ENCODE assay signal across 8 mouse cellular contexts in genomic region chr12:71016503-71017241, GRCm38 (mm10). TPM values are rescaled to one million over a fixed set of nuclear protein-coding genes. Genes with fewer than 3 reads are reported as not detected.
DNase-seq lines count a peak whose midpoint lies in the region; ATAC-seq and TF ChIP-seq lines count a peak whose summit lies in the region.

No protein-coding gene starts in this region.

- WGBS in lung, embryonic 14.5 days, result 0% methylated on average over 67 of the region's 82 CpGs

- intact Hi-C loops in left cerebral cortex, postnatal 4 days (cut with DNase I), result no loop called here

- peak overlapping the region; percentile 97 for H3K4me3 ChIP-seq in lung, embryonic 14.5 days (ENCODE audit: low read depth, low read length)

- peak; percentile 10 for ATAC-seq in granulocyte monocyte progenitor cell, adult 5-6 weeks (replicated peaks; ENCODE audit: poor library complexity, severe bottlenecking)
- ATAC-seq in lung, embryonic 14.5 days (ENCODE audit: insufficient read depth), result peak; percentile 21

- H3K4me2 ChIP-seq in lung, embryonic 14.5 days, result peak overlapping the region; percentile 76

- H3K9ac ChIP-seq in lung, embryonic 14.5 days, result peak overlapping the region; percentile 88

- peaks cover 41% of the 10 kb centered on the region for H3K36me3 ChIP-seq in lung, embryonic 14.5 days (ENCODE audit: insufficient read depth)

- no peak for TF ChIP-seq CTCF in lung, embryonic 14.5 days (IDR thresholded peaks at IDR 0.05; ENCODE audit: low read depth)

- DNase-seq in left cerebral cortex, postnatal 4 days, result peak; percentile 29
- DNase-seq in left cerebral cortex, adult 8-10 months (ENCODE audit: low spot score in 2 of 2), result no peak
- DNase-seq in cerebellum, adult 9-11 months, result peak; percentile 61
- peak; percentile 47 for DNase-seq in kidney, adult 11 months
- peak; percentile 63 for DNase-seq in lung, embryonic 14.5 days
- peak; percentile 33 for DNase-seq in ovary, postnatal 14 days (ENCODE audit: low spot score)
- peak; percentile 48 for DNase-seq in urinary bladder, postnatal 25 days (ENCODE audit: low spot score)

- no peaks in the 10 kb centered on the region for H3K9me3 ChIP-seq in lung, embryonic 14.5 days (ENCODE audit: low read depth, low read length)

- H3K4me1 ChIP-seq in lung, embryonic 14.5 days (ENCODE audit: insufficient read depth), result peaks cover 14% of the 10 kb centered on the region

- no peaks in the 10 kb centered on the region for H3K27me3 ChIP-seq in lung, embryonic 14.5 days (ENCODE audit: insufficient read depth, low read length)

- peak overlapping the region; percentile 97 for H3K27ac ChIP-seq in lung, embryonic 14.5 days (ENCODE audit: low read depth)

RNA-seq across cellular contexts. Expression of gene Arid4a, which starts 0.9 kb away (rescaled TPM):
- total RNA-seq in left cerebral cortex, postnatal 4 days (2021), result 10 to 100 TPM; 36.1 to 38.4 TPM
- 10 to 100 TPM; 30.3 to 37.8 (median 35.9) TPM for total RNA-seq in left cerebral cortex, adult 8-10 months (2022)
- 23.8 and 26.9 TPM in 2 replicates for total RNA-seq in granulocyte monocyte progenitor cell, adult 5-6 weeks (2014; fragmentation: Nextera tagmentation)
- 43.3 and 46.0 TPM in 2 replicates for total RNA-seq in granulocyte monocyte progenitor cell, adult 5-6 weeks (2017)
- polyA plus RNA-seq in lung, embryonic 14.5 days (2014; fragmentation: Nextera tagmentation; extraction: Ambion mirVana), result 35.9 and 37.2 TPM in 2 replicates

RNA-seq across cellular contexts. Expression of gene Psma3, which starts 42.3 kb away (rescaled TPM):
- total RNA-seq in left cerebral cortex, postnatal 4 days (2021), result 100 to 1,000 TPM; 272 to 286 TPM
- total RNA-seq in left cerebral cortex, adult 8-10 months (2022), result 100 to 1,000 TPM; 192 to 221 (median 205) TPM
- total RNA-seq in granulocyte monocyte progenitor cell, adult 5-6 weeks (2014; fragmentation: Nextera tagmentation), result 400 and 405 TPM in 2 replicates
- total RNA-seq in granulocyte monocyte progenitor cell, adult 5-6 weeks (2017), result 401 and 460 TPM in 2 replicates
- polyA plus RNA-seq in lung, embryonic 14.5 days (2014; fragmentation: Nextera tagmentation; extraction: Ambion mirVana), result 621 and 650 TPM in 2 replicates

Comparison
In these comparisons a context has a peak if more than half of its experiments do, and no peak if none do; other contexts are left out.
1. DNase-seq: peak in left cerebral cortex, postnatal 4 days (single experiment), cerebellum, adult 9-11 months (single experiment), kidney, adult 11 months (single experiment), lung, embryonic 14.5 days (single experiment), ovary, postnatal 14 days (single experiment) and urinary bladder, postnatal 25 days (single experiment); none in left cerebral cortex, adult 8-10 months (0 of 2).